Mouse (Mus musculus): ENCODE results near the gene Clmn. TPM values are rescaled to one million over a fixed set of nuclear protein-coding genes. Genes with fewer than 3 reads are reported as not detected.
"Not testable (repeated sequence)": the region's sequence is repeated elsewhere in the genome, so short reads cannot be mapped to it uniquely, and the experiment has no call there.

Gene Clmn
- polyA plus RNA-seq, 1 experiment, result 6.1 TPM

DNA sequence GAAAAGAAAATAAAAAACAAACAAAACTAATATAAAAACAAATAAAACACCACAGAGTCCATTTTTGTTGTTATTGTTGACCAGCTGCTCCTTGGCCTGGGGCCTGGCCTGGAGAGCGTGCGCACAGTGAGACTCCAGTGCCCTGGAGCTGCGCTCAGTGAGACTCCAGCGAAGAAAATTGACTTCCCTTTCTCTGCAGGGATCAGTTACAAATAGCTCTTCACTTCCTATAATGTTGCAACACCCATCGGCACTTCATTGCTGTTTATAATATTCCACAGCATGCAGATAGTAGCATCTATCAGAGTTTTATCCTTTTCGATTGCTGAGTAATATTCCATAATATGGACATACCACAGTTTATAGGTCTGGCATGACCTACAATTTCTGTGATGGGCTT is 28.6 kb downstream of the Clmn start:
- H3K4me3 ChIP-seq (replicated peaks; ENCODE audit: extremely low read depth, low read depth, low read length), result no peak overlapping the region
- H3K4me1 ChIP-seq (ENCODE audit: control insufficient read depth, insufficient read depth, low read length), result no peaks in the 10 kb centered on the region
- no peak for DNase-seq
- no peak for TF ChIP-seq CTCF (IDR thresholded peaks at IDR 0.05; ENCODE audit: insufficient read depth, low read length)
- TF ChIP-seq POLR2A (IDR thresholded peaks at IDR 0.05; ENCODE audit: borderline replicate concordance, extremely low read depth, low read depth, low read length), result no peak
- 77% methylated on average over 6 of the region's 6 CpGs for WGBS

- H3K4me3 ChIP-seq (replicated peaks; ENCODE audit: extremely low read depth, low read depth, low read length), result no peak overlapping the region
- DNase-seq, result no peak
- no peaks in the 10 kb centered on the region for H3K4me1 ChIP-seq (ENCODE audit: control insufficient read depth, insufficient read depth, low read length)
- 71% methylated on average over 19 of the region's 19 CpGs for WGBS
- TF ChIP-seq CTCF (IDR thresholded peaks at IDR 0.05; ENCODE audit: insufficient read depth, low read length) (no peak), POLR2A (IDR thresholded peaks at IDR 0.05; ENCODE audit: borderline replicate concordance, extremely low read depth, low read depth, low read length) (no peak)
Measured at GRCm38 (mm10) chr12:104835369-104836094, 29.3 kb downstream of the Clmn start.

- Histone ChIP-seq H3K4me3 (replicated peaks; ENCODE audit: extremely low read depth, low read depth, low read length) (no peak overlapping the region), H3K4me1 (ENCODE audit: control insufficient read depth, insufficient read depth, low read length) (no peaks in the 10 kb centered on the region)
- 60% methylated on average over 4 of the region's 4 CpGs for WGBS
- no peak for TF ChIP-seq CTCF (IDR thresholded peaks at IDR 0.05; ENCODE audit: insufficient read depth, low read length)
- TF ChIP-seq POLR2A (IDR thresholded peaks at IDR 0.05; ENCODE audit: borderline replicate concordance, extremely low read depth, low read depth, low read length), result no peak
- DNase-seq, result no peak
Measured at GRCm38 (mm10) chr12:104834772-104835171, 30.1 kb downstream of the Clmn start.

DNA sequence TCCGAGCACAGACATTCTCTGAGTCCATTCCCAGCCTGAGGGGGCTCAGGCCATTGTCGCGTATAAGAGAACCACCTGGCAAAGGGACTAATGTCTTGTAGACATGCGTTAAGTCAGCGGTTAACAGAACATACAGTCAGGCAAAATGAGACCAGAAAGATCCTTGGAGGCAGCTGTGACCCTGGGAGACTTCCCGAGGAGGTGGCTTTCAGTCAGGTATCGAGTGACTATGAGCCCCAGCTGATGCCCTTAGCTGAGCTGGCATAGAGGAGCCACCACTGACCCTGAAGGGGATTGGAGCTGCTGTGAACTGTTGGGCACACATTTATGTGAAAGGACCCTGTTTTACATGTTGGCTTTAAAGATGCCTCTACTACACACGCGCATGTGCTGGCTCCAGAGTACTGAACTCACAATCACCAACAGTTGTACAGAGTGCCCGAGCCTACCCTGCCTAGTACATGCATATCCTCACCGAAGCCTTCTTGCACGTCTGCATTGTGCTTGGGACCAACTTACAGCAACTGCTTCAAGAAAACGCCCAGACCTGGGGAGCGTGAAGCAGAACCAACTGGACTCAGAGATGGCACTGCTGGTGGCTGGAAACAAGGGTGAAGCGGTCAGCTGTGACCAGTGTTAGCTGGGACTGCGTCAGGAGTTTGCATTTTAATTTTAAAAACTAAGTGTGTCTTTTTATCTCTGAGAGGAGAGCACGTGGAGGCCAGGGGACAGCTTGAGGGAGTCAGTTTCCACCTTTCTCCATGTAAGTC is 34.0 kb downstream of the Clmn start:
- Histone ChIP-seq H3K4me3 (replicated peaks; ENCODE audit: extremely low read depth, low read depth, low read length) (no peak overlapping the region), H3K4me1 (ENCODE audit: control insufficient read depth, insufficient read depth, low read length) (0 out of 2 replicates have a peak, but pooled peaks cover 4% of the 10 kb centered on the region)
- no peak for DNase-seq
- 88% methylated on average over 17 of the region's 17 CpGs for WGBS
- no peak for TF ChIP-seq CTCF (IDR thresholded peaks at IDR 0.05; ENCODE audit: insufficient read depth, low read length)
- no peak for TF ChIP-seq POLR2A (IDR thresholded peaks at IDR 0.05; ENCODE audit: borderline replicate concordance, extremely low read depth, low read depth, low read length)

- WGBS, result 72% methylated on average over 7 of the region's 7 CpGs
- TF ChIP-seq CTCF (IDR thresholded peaks at IDR 0.05; ENCODE audit: insufficient read depth, low read length) (no peak), POLR2A (IDR thresholded peaks at IDR 0.05; ENCODE audit: borderline replicate concordance, extremely low read depth, low read depth, low read length) (no peak)
- DNase-seq, result no peak
- H3K4me3 ChIP-seq (replicated peaks; ENCODE audit: extremely low read depth, low read depth, low read length), result no peak overlapping the region
- 0 out of 2 replicates have a peak, but pooled peaks cover 4% of the 10 kb centered on the region for H3K4me1 ChIP-seq (ENCODE audit: control insufficient read depth, insufficient read depth, low read length)
Measured at GRCm38 (mm10) chr12:104830283-104830639, 34.6 kb downstream of the Clmn start.

GRCm38 (mm10) chr12:104829596-104830282 is 35.1 kb downstream of the Clmn start:
- Histone ChIP-seq H3K4me1 (ENCODE audit: control insufficient read depth, insufficient read depth, low read length) (0 out of 2 replicates have a peak, but pooled peaks cover 4% of the 10 kb centered on the region), H3K4me3 (replicated peaks; ENCODE audit: extremely low read depth, low read depth, low read length) (no peak overlapping the region)
- TF ChIP-seq POLR2A (IDR thresholded peaks at IDR 0.05; ENCODE audit: borderline replicate concordance, extremely low read depth, low read depth, low read length) (no peak), CTCF (IDR thresholded peaks at IDR 0.05; ENCODE audit: insufficient read depth, low read length) (peak; percentile 66)
- 22% methylated on average over 6 of the region's 6 CpGs for WGBS
- peak; percentile 40 for DNase-seq

GRCm38 (mm10) chr12:104828986-104829385 is 35.9 kb downstream of the Clmn start:
- DNase-seq; H3K4me3 ChIP-seq (replicated peaks; ENCODE audit: extremely low read depth, low read depth, low read length); H3K4me1 ChIP-seq (ENCODE audit: control insufficient read depth, insufficient read depth, low read length): not testable (repeated sequence)
- 68% methylated on average over 4 of the region's 4 CpGs for WGBS

- no peak overlapping the region for H3K4me3 ChIP-seq (replicated peaks; ENCODE audit: extremely low read depth, low read depth, low read length)
- TF ChIP-seq CTCF (IDR thresholded peaks at IDR 0.05; ENCODE audit: insufficient read depth, low read length) (no peak), POLR2A (IDR thresholded peaks at IDR 0.05; ENCODE audit: borderline replicate concordance, extremely low read depth, low read depth, low read length) (no peak)
- DNase-seq, result no peak
- WGBS, result 78% methylated on average over 6 of the region's 6 CpGs
- 0 out of 2 replicates have a peak, but pooled peaks cover 7% of the 10 kb centered on the region for H3K4me1 ChIP-seq (ENCODE audit: control insufficient read depth, insufficient read depth, low read length)
Measured at GRCm38 (mm10) chr12:104827721-104828120, 37.2 kb downstream of the Clmn start.

GRCm38 (mm10) chr12:104824907-104825267 is 40.0 kb downstream of the Clmn start:
- no peak for DNase-seq
- no peak overlapping the region for H3K4me3 ChIP-seq (replicated peaks; ENCODE audit: extremely low read depth, low read depth, low read length)
- 16% methylated on average over 6 of the region's 6 CpGs for WGBS
- 0 out of 2 replicates have a peak, but pooled peaks cover 7% of the 10 kb centered on the region for H3K4me1 ChIP-seq (ENCODE audit: control insufficient read depth, insufficient read depth, low read length)
- TF ChIP-seq CTCF (IDR thresholded peaks at IDR 0.05; ENCODE audit: insufficient read depth, low read length), result no peak
- TF ChIP-seq POLR2A (IDR thresholded peaks at IDR 0.05; ENCODE audit: borderline replicate concordance, extremely low read depth, low read depth, low read length), result no peak

Data from lung, adult 2 months (tissue).